Mouse (Mus musculus): Measurements from ENCODE around the gene Gm20388.
"Not testable (repeated sequence)": the region's sequence is repeated elsewhere in the genome, so short reads cannot be mapped to it uniquely, and the experiment has no call there.

Gm20388 gene

DNA sequence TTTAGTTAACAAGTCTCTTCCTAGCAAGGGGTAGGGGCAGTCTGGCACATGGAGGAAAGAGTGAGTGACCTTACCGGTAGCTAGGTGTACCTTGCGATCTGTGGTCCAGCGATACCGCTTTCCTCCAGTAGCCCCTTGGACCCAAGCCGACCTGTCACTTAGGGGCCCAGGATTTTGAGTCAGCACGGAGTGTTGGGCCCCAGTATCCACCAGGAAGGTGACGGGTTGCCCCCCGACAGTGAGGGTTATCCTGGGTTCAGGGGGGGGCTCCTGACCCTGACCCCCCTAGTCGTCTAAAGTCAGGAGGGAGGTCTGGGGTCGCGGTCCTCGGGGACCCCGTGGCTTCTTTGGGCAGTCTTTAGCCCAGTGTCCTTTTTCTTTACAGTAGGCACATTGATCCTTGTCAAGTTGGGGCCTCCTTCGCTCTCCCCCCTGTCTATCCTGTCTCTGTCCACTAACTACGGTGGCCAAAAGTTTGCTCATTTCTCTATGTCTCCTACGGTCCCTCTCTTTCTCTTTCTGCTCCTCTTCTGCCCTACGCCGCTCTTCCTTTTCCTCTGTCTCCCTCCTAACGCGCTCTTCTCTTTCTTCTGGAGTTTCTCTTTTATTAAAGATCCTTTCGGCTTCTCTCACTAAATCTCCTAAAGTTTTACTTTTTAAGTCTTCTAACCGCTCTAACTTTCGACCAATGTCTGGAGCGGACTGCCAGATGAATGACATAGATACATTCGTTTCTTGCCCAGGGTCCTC is 3521.2 kb downstream of the Gm20388 start:
- DNase-seq (ENCODE audit: low spot score in 2 of 2): no peak

DNA sequence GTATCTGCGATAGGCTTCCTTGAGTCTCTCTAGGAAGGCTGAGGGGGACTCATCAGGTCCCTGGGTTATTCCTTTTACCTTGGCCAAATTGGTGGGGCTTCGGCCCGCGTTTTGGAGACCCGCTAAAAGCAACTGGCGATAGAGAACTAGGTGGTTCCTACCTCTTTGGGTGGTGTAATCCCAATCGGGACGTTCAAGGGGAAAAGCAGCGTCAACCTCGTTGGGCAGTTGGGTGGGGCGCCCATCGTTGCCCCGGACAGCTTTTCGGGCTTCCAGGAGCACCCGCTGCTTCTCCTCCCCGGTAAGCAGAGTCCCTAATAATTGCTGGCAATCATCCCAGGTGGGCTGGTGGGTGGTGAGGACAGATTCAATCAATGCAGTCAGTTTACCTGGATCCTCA is 3521.7 kb downstream of the Gm20388 start:
- no peak for DNase-seq (ENCODE audit: low spot score in 2 of 2)

DNA sequence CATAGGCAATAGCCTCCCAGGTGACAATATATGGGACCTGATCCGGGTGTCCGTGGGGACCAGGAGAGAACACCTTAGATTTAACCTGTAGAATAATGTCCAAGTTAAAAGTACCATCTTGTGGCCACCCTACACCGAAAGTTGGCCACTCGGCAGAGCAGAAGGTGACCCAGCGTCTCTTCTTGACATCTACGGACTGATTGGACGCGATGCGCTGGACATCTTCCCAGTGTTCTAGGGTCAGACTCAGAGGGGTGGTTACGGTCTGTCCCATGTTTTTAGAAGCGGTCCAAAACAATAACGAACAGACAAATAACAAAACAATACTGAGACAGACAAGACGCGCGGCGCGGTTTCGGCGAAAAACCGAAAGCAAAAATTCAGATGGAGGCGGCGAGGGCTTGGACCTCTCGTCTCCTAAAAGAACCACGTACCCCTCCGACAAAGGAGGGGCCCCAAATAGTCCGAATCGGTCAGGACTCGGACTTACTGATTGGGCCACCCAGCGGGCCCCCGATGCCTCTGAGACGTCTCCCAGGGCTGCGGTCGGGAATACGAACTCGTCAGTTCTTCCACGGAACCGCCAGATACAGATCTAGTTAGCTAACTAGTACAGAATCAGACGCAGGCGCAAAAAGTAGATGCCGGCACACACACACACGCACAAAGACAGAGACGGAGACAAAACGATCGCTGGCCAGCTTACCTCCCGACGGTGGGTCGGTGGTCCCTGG is 3522.8 kb downstream of the Gm20388 start:
- not testable (repeated sequence) for DNase-seq (ENCODE audit: low spot score in 2 of 2)

DNA sequence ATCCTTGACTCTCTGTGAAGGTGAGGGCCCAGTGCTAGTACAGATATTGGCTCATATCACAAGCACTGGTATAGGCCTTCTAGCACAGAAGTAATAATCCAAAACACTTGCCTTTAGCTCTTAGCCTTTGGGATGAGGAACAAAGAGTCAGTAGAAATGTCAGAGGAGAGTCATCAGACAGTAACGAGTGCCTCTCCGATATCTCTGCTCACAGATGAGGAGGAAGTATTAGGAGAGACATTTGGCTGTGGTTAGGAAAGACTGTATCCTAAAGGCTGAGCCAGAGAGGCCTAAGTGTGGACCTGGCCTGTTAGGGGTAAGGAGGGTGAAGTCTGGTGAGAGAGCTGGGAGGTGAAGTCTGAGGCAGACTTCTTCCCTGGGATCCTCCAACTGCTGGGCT is 3531.1 kb downstream of the Gm20388 start:
- DNase-seq (ENCODE audit: low spot score in 2 of 2): no peak

DNA sequence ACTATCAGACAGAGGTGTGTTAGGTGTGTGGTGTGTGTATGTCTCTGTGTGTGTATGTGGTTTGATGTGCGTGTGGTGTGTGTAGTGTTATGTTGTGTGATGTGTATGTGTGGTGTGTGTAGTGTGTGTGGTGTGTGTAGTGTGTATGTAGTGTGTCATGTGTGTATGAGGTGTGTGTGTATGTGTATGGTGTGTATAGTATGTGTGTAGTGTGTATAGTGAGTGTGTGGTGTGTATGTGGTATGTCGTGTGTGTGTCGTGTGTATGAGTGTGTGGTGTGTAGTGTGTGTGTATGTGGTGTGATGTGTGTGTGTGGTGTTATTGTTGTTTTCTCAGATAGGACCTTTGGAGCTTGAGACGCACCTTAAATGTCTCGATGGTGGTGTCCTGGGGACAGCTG is 3531.7 kb downstream of the Gm20388 start:
- no peak for DNase-seq (ENCODE audit: low spot score in 2 of 2)

DNA sequence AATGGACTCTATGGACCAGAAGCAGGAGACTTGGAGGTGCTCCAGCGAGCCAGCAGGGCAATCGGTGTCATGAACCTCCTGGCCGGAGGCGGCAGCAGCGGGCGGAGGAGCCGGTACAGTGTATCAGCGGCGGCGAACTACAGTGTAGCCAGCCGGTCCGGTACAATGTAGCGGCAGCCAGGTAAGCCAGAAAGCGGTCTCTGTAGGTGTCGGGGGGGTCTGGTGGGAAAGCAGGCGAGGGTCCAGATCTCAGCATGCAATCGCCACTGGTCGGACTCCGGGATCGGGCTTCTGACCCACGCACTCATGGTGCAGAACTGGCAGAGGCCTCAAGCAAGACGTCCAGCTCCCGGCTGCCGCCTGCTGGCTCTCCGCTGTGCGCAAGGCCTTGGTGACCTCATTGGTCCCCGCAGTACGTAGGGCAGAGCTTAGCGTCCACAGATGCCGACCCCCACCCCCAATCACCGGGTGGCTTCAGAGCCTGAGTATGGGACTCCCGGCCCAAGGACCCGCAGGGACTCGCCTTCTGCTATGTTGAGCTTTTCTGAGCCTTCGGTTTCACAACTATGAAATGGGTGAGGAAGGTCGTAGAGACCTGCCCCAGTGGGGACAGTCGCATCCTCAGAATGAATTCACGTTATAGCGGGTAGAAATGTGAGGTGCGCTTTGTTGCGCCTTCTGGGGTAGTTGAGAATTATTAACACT is 3532.4 kb downstream of the Gm20388 start:
- DNase-seq (ENCODE audit: low spot score in 2 of 2): peak; percentile 91 to 92

DNA sequence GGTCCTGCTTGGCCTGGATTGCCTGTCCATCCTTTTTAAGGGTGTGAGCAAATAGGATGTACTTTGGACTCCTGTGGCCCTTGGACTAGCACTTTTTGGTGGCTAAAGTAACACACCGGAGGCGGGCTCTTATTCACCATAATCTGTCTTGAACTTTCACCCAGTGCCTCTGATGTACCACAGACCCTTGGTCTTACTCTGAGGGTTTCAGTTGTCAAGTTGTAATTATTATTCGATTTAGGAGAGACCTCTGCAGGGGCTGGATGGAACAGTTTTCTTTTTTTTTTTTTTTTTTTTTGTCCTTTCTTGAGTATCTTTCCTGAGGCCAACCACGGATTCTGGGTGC is 3532.9 kb downstream of the Gm20388 start:
- DNase-seq (ENCODE audit: low spot score in 2 of 2): no peak

DNA sequence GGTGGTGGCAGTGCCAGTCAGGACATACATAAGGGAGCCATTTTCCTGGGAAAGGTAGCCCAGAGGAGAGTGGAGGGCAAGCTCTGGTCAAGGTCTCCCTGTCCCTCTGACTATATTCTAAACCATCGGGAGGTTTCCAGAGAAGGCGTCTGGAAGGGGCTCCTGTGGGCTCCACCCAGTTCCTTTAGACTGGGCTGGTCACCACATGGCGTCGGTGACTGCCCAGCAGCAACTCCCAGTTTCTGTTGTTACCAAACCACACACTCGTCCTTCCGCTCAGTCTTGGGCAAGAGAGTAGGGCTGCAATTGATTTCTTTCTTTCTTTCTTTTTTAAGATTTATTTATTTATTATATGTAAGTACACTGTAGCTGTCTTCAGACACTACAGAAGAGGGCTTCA is 3533.5 kb downstream of the Gm20388 start:
- no peak for DNase-seq (ENCODE audit: low spot score in 2 of 2)

DNA sequence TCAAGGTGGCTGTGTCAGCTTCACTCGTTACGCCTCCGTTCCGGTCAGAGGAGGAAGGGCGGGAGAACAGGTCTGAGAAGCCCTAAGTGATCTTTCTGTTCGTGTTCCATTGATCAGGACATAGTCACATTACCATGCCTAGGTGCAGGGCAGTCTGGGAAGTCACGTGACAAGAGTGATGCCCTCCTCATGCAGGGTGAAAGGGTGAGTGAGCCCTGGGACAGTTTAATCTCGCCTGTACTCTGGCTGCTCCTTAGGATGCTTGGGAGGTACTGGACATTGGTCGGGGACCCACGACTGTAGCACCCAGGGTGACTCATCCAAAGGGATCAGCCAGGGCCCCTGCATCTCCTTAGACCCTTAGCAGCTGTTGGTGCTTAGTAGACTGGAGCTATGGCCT is 3535.3 kb downstream of the Gm20388 start:
- no peak for DNase-seq (ENCODE audit: low spot score in 2 of 2)

DNA sequence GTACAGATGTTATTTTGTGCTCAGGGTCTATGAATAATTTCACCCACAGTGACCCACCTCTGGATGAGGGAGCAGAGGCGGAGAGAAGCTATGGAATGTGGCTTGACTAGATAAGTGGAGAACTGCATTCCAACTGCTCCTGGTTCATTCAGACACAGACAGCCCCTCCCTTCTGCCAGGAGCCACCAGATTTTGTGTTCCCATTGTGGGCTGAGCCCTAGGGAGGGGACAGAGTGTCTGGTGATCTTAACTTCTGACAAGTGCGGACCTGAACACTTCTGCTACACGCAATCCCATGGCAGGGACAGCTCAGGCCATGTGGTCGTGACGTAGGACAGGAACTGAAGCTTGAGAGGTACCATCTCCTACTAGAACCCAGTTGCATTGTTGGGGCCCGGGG is 3536.2 kb downstream of the Gm20388 start:
- DNase-seq (ENCODE audit: low spot score in 2 of 2): no peak

DNA sequence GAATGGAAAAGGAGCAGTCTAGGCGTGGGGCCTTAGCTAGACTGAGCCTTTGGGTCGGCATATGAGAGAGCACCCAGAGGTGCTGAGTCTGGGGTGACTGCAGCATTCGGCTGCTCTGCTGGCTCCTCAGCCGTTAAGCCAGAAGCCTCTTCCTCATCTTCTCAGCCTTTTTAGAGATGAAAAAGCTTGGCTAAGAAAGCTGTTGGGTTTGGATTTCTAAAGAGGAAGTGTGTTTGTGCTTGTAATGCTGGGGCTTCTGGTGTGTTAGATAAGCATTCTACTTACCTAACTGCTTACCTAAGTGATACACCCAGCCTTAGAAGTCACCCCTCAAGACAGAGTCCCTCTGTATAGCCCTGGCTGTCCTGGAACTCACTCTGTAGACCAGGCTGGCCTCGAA is 3540.1 kb downstream of the Gm20388 start:
- DNase-seq (ENCODE audit: low spot score in 2 of 2): no peak

DNA sequence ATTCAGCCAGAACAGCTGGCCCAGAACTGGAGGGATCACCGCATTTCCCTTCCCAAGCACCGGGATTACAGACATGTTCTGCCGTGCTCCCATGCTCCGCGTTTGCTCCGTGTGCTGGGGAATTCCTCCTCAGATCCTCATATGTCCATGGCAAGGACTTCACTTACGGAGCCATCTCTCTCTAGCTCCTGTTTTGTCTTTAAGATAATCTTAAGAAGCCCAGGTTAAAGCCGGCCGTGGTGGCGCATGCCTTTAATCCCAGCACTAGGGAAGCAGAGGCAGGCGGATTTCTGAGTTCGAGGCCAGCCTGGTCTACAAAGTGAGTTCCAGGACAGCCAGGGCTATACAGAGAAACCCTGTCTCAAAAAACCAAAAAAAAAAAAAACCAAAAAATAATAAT is 3541.1 kb downstream of the Gm20388 start:
- not testable (repeated sequence) for DNase-seq (ENCODE audit: low spot score in 2 of 2)

DNA sequence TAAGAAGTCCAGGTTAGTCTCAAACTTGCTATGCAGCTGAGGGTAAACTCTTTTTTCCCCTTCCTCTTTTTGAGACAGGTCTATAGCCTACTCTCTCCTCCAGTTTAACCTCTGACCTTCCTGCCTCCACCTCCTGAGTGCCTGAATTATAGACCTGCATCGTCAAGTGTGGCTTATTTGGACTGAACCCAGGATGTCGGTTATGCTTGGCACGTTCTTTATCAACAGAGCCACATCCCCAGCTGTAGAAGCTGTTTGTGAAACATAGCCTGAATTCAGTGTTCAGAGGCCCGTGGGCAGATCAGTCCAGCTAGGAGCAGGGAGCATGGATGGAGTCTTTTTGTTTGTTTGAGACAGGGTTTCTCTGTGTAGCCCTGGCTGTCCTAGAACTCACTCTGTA is 3541.5 kb downstream of the Gm20388 start:
- no peak for DNase-seq (ENCODE audit: low spot score in 2 of 2)

DNA sequence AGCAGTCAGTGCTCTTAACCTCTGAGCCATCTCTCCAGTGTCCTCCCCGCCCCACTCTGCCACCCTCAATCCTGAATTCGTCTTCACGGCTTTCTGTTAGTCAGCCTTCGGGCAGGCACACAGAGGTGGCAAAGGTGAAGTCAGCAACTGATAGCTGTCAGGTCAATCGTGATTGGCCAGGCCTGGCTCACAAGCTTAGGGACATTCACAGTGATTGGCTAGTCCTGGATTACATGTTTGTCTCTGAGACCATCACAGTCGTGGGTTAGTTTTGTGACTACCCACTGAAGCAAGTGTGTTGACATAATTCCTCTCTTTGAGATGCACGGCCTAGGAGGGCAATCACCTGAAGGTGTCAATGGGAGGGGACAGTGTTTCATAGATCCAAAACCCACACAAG is 3542.7 kb downstream of the Gm20388 start:
- no peak for DNase-seq (ENCODE audit: low spot score in 2 of 2)

DNA sequence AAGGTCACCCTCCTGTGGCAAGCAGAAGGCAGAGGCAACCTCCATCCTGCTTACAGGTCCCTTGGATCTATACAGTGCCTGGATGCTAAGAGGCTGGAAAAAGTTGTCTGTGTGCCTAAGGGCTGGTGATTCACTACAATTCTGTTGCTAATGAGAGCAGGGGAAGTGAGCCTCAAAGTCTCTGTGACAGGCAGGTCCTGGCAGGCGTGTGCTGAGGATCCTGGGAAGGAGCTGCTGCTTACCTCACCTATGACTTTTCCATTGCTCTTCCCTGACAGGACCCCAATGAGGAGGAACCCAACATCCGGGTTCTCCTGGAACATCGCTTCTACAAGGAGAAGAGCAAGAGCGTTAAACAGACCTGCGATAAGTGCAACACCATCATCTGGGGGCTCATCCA is 3543.3 kb downstream of the Gm20388 start:
- DNase-seq (ENCODE audit: low spot score in 2 of 2): no peak

DNA sequence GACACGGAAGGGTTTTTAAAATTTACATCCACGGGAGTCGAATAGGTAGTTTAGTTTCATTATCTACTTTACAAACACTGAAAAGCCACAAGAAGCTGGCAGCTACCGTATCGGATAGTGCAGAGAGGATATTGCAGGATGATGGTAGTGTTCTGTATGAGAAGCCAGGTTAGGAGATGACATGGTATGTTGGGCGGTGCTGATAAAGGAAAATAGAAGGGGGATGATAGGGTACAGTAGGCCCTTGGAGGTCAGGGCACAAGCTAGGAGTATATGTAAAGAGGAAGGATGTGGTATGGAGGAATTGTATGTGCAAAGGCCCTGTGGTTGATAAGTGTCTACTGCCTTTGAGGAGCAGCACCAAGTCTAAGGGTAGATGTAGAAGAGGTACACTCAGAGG is 3543.9 kb downstream of the Gm20388 start:
- no peak for DNase-seq (ENCODE audit: low spot score in 2 of 2)

DNA sequence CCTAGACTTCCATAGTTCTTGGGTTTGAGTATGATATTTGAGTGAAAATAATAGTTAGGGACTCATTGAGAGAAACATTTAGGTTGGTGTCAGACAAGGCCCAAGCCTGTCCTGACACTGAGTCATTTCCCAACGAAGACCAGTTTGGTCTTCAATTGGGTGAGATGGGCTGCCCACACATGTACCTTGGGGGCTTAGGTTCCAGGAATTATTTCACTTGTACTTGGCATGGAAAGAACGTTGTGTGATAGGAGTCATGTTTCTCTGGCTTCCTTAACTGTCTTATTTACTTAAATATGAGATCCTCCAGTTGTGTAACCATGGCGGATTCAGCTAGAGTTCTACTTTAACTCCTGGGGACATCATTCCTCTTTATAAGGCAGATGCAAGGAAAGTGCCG is 3553.0 kb downstream of the Gm20388 start:
- DNase-seq (ENCODE audit: low spot score in 2 of 2): no peak

DNA sequence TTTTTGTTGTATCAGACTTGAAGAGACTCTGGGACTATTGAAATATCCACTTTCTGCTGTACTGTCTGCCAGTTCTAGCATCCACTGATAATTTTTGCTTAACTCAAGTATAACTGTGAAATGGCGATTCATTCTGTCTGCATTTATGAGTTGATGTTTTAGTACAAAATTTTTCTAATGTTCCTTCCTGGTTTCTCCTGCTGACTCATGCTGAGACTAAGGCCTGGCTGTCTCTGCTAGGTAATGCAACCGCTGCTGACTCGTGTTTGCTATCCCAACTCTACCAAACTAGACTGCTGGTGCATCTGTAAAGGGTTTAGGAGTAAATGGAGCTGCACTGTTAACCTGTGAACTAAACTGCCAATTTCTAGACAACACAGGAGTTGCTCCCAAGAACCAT is 3556.8 kb downstream of the Gm20388 start:
- DNase-seq (ENCODE audit: low spot score in 2 of 2): no peak

DNA sequence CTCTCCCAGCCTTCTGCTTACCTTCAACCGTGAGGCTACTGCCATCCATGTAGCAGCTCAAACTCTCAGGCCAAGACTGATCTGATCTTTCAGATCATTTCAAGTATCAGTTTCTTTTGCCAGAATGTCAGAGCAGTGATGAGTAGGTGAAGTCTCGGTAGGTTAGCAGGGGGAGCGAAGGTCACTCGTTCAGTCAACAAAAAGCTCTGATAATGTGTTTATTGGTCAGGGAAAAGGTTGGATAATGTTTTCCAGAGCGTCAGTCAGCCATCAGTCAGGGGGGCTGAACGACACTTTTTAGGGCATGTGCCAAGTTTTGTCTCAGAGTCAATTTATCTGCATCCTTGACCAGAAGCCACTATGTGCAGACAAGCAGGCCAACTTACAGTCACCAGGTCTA is 3562.3 kb downstream of the Gm20388 start:
- DNase-seq (ENCODE audit: low spot score in 2 of 2): not testable (repeated sequence)

DNA sequence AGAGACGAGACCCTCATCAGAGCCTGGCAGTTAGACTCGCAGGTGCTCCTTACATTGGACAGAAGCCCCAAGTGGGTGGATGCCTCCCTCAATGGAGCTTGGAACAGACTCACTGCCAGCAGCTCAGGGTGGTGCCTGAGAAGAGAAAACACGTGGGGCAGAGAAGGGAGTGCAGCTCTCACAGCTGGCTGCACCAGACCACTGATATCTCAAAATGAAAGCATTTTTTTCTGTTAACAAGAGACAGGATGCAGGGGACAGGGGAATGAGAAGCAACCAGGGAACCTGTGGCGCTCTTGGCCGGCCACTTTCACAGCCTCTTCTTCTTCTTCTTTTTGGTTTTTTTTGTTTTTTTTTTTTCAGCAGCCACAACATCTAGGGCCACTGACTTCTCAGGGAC is 3563.9 kb downstream of the Gm20388 start:
- not testable (repeated sequence) for DNase-seq (ENCODE audit: low spot score in 2 of 2)

DNA sequence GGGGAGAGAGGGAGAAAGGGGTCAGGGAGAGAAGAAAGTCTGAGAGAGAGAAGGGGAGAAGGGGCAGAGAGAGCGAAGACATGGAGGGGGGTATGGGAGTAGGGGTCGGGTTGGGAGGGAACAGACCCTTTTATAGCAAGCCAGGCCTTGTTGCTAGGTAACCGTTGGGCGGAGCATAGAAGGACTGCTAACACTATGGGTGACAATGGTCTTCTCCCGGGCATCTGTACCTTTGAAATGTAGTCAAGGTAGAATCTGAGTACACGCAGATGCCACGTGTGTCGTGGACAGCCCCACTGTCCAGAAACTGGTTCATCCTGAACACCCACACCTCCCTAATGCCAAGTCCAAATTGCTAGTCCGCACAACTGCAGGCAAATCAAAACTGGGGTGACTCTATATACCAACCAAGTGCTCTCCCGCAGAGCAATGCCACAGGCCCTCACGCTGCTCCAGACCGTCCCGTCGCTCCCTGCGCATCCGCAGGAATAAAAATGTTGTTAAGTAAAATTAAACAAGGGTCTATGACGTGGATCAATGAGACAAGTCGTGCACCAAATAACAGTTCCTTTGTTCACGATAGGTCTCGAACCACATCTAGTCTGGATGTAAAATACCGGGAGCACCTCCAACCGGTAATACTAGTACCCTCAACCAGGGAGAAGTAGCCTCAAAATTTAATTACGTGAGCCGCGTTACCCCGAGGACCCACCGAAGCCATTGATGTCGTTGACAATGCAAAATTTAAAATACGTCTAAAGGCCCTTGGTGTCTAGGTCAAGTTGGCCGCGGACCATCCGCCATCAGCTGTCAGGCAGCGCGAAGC is 3566.5 kb downstream of the Gm20388 start:
- no peak for DNase-seq (ENCODE audit: low spot score in 2 of 2)

DNA sequence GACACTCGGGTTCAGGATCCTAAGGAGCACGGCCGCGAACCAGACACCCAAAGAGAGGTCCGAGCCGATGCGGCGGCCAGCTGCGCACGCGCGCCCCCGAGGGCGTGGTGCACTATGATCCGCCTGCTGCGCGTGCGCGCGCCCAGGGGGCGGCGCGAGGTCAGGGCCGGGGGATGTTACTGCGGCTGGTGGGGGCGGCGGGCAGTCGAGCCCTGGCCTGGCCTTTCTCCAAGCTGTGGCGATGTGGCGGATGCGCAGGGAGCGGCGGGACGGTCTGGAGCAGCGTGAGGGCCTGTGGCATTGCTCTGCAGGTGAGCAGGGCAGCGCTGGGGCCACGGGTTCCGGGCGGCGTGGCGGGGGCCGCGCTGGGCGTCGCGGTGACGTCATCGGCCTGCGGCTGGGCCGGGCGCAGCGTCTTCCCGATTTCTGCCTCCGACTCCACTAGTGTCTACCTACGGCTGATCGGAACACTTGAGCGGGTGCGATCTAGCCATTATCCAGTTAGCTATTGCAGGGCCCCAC is 3567.2 kb downstream of the Gm20388 start, which contains the start of gene Afg3l1:
Gene Afg3l1, plus strand, starts transcription at position 167 of the 522 bp plus-strand sequence.
- DNase-seq (ENCODE audit: low spot score in 2 of 2): peak; percentile 92 to 93

Measured in frontal cortex, postnatal 25 days (tissue).